Mouse (Mus musculus) brain, embryonic 14.5 days (tissue): ENCODE measurements around the gene Lgi4. TPM values are rescaled to one million over a fixed set of nuclear protein-coding genes. Genes with fewer than 3 reads are reported as not detected.

Source experiments
- DNase-seq: peaks from one replicate; pipeline ENCODE4 v3.0.0-alpha.2; 2011; ENCODE audit warnings: low read depth
- CTCF ChIP-seq: fragments of 200-500 bp; IDR thresholded peaks from 2 replicates; pipeline ENCODE4 v1.5.1; 2012; ENCODE audit warnings: inconsistent platforms, mild to moderate bottlenecking, moderate library complexity, borderline replicate concordance; ENCODE audit not compliant: insufficient read depth, insufficient read length; ENCODE audit errors: extremely low read depth
- POLR2A ChIP-seq: fragments of 200-500 bp; IDR thresholded peaks from 2 replicates; pipeline ENCODE4 v1.6.1; 2012; ENCODE audit warnings: mild to moderate bottlenecking, inconsistent platforms, borderline replicate concordance; ENCODE audit not compliant: poor library complexity, insufficient read depth, insufficient read length, severe bottlenecking; ENCODE audit errors: extremely low read depth
- polyA plus RNA-seq: library from polyadenylated mRNA; depleted of rRNA; stranded (reverse); fragments of >200 nt; gene quantifications from 2 replicates; pipeline ENCODE4 v1.2.3, GENCODE M21; 2012

Gene Lgi4
- polyA plus RNA-seq, 1 experiment = 0.79 TPM

DNA sequence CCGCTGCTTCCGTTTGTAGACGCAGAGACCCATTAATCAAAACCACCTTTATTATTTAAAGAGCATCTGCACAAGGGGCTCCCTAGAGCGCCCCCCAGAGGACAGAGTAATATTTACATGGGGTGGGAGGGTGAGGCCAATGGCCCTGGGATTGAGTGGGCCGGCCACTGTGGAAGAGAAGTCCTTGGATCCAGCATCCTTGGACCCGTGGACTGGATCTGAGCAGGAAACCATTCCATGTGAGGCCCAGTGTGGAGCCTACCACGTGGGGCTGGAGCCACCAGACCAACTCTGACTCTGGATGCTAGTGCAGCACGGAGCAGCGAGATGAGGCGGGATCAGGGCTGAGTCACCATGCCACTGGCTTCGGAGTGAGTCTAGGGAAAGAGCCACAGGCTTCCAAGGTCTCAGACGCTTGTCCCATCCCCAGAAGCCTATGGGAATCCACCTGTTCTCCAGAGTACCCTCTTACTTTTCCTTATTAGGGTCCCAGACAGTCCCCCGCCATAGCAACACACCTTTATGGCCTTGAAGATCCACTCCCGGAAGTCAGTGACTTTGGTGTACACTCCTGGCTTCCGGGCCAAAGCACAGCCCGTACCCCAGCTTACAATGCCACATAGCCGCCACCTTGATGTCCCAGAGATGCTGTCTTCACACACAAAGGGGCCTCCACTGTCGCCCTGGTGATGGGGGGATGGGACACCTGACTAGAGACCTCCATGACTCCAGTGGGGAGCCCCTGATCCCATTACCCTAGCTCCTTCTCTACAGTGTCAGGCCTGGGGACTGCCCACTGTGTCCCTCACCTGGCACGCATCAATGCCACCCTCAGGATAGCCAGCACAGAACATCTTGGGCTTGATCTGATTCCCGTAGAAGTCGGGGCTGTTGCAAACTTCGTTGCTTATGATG lies 39.8 kb downstream of the Lgi4 start:
- TF ChIP-seq CTCF (peak; percentile 10; the same call in 1 of the 2 replicates), POLR2A (no peak)
- no peak for DNase-seq

DNA sequence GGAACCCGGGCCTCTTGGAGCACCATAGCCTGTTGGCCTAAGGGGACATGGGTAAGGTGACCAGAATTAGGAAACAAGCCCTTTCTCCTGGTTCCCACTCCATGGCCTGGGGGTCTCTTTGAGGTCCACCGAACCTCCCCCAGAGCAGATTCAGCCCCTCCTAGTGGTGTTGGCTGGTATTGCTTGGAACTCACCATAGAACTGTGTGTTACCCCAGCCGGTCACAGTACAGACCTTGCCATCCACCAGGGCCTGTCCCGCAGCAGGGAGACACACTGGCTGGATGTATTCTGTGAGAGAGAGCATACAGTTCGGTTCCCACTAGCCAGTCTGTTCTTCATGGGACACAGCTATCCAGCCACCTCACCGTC lies 40.5 kb downstream of the Lgi4 start:
- no peak for DNase-seq
- TF ChIP-seq CTCF = peak; percentile 23; the same call in 1 of the 2 replicates
- no peak for TF ChIP-seq POLR2A

DNA sequence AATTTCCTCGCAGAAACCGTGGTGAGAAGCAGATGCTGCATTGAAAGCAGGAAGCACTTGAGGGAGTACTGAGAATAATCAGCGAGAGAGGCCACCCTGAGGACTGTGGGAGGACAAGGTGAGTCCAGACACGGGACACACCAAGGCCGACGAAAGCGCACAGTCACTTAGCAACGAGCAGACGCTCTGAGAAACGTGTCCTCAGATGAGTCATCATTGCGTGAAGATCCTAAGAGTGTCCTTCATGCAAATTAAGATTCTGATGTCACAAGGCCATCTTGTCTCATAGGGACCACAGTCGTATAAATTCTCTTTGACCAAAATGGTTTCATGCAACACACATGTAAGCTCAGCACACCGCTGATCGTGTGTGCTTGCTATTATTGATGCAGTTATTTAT lies 41.6 kb downstream of the Lgi4 start:
- TF ChIP-seq POLR2A = no peak
- TF ChIP-seq CTCF = no peak
- DNase-seq = no peak

DNA sequence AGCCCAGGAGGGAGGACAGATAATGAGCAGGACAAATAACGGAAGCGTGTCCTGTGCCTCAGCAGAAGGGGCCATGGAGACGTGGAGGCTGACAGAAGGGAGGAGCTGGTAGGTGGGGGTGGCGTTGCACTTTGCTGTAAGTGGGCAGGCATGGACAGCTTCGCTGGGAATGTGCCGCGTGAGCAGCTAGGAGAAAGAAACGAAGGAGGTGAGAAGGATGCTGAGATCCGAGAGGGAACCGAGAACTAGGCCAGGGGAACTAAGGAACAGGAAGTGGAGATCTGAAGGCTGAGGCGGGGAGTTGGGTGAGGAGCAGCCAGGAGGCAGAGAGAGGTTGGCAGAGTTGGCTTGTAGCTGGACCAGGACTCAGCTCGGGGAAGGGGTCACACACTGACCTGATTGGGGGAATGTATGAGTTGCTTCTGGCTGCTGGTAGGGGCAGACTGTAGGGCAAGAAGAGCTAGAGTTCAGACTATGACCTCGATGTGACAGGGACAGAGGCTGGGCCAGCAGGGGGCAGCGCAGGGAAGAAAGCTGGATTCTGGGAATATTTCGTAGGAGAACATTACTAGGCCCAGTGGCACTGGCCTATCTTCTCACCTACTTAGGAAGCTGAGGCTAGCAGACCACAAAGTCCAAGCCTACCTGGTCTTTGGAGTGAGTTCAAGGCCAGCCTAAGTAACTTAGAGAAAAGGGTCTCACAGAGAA lies 46.1 kb downstream of the Lgi4 start:
- no peak for DNase-seq
- TF ChIP-seq POLR2A (no peak), CTCF (peak; percentile 61)

DNA sequence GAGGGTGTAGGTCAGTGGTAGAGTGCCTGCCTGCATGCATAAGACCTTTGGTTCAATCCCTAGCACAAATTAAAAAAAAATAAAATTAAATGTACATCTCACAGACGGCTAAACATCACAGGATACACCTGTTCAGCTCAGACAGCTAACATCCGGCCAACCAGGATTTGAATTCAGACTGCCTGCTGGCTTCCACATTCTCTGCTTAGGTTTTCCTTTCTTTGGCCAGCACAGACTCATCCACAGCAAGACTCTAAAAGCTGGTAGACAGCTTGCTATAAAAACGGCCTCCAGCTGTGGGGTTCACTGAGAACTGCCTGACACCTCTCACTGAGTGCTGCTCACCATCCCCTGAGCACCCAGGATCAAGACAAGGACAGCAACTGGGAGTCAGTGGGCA lies 47.0 kb downstream of the Lgi4 start:
- TF ChIP-seq CTCF (no peak), POLR2A (no peak)
- no peak for DNase-seq

DNA sequence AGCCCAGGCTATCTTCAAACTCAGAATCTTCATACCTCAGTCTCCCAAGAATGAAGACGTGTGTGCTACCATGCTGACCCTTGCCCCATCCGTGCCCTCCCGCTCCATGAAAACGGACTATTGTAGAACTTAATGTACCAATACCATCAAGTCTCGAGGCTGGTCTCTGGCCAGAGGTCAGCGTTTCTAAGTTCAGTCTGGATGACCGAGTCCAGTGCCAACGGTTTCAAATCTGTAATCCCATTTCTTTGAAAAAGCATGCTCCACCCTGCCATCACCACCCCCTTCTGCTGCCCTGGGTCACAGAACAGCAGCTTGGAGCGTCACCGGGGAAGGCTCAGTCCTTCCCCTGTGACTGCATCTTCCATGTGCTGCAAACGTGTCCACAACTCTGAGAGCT lies 48.6 kb downstream of the Lgi4 start:
- TF ChIP-seq POLR2A = no peak
- no peak for TF ChIP-seq CTCF
- no peak for DNase-seq

DNA sequence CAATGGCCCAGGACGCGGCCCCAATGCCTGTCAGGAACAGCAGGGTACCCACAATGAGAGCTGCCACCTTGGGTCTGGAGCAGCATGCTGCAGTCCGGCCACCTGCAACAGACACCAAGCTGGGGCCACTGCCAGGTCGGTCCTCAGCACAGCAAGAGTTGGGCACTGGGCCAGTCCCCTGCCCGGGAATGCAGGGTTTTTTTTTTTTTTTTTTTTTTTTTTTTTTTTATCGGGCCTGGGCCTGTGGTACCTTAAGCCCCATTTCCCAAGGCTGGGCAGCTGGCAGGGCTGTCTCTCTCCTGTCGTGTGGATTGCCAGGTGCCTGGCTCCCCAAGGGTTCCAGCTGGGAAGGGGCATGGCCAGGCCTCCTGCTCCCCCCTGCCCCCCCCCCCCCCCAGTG lies 49.9 kb downstream of the Lgi4 start:
- no peak for DNase-seq
- no peak for TF ChIP-seq POLR2A
- no peak for TF ChIP-seq CTCF

DNA sequence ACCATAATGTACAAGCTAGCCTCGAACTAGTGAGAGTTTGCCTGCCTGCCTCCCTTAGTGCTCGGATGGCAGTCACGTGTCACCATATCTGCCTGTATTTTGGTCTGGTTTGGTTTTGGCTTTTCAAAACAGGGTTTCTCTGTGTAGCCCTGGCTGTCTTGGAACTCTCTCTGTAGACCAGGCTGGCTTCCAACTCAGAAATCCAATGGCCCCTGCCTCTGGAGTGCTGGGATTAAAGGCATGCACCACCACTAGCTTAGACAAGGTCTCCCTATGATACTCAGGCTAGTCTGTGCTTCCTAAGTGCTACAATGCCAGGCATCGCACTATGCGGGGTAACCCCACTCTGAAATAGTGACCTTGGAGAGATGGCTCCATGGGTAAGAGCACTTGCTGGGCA lies 50.7 kb downstream of the Lgi4 start:
- no peak for DNase-seq
- TF ChIP-seq CTCF (no peak), POLR2A (no peak)

DNA sequence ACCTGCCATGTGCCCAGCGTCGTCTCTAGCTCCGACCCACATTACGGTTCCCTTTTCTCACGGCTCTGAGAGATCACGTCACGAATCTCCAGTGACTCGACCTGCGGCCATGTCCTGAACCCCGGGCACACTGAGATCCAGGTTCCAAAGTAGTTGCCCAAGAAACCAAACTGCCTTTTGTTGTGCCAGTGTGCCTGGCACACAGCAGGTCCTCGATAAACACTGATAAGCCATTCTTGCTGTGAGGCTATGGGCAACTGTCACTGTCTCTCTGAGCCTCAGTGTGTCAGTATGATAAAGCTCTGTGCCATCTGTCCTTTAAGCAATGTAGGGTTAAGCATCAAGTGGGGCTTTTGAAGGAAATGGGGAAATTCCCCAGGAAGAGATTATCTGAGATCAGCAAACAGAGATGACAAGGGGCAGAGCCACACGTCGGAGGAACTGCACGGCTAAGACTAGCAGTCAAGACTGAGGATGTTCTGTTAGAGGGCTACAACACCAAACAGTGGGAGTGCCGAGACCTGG lies 51.8 kb downstream of the Lgi4 start:
- no peak for DNase-seq
- no peak for TF ChIP-seq CTCF
- no peak for TF ChIP-seq POLR2A

DNA sequence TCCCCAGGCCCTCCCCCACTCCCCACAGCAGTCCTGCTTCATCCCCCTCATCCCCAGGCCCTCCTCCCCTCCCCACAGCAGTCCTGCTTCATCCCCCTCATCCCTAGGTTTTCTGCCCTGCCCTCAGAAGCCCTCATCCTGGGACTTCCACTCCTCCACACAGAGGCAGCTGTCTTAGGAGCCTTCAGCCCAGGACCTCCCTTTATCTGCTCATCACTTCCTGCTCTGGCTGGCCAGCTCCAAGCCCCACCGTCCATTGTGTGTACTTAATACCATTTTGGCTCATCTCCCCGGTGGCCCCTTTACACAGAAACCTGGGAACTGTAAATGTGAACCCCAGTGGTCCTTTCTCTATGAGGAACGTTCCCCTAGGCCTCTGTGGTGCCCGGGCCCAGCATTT lies 52.9 kb downstream of the Lgi4 start:
- TF ChIP-seq CTCF = no peak
- no peak for TF ChIP-seq POLR2A
- DNase-seq = no peak

DNA sequence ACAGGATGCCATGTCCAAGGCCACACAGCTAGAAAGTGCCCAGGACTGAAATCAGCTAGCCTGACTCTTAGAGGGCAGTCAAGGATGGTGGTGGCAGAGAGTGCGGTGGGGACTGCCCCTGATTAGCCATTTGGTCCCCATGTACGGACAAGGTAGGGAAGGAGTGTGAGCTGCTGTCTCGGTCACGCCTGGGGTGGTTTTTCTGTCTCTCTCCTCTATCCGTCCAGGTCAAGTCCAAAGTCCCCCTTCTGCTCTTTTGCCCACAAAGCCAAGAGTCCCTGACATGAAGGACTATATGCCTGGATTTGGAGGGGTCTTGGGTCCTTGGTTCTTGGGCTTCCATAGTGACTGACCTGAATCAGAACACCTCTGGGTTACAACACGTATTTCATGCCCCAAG lies 54.7 kb downstream of the Lgi4 start:
- no peak for DNase-seq
- TF ChIP-seq CTCF (no peak), POLR2A (no peak)

DNA sequence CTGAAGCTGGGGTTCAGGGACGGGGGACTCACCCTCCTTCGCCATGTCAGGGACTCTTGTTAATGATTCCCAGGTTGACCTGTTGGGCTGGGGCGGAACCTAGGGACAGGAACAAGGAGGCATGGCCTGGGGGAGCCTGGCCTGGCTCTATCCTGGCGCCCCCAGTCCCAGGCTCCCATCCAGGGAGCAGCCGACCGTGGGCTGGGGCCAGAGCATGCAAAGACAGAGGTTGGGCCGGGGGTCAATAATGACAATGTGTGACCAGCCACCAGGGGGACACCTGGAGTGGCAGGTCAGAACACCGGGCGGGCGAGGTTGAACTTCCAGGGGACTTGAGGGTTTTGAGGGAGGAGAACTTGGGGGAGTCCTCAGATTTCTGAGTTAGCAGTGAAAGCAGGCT lies 55.5 kb downstream of the Lgi4 start:
- TF ChIP-seq POLR2A (no peak), CTCF (peak; percentile 6; the same call in 1 of the 2 replicates)
- no peak for DNase-seq

DNA sequence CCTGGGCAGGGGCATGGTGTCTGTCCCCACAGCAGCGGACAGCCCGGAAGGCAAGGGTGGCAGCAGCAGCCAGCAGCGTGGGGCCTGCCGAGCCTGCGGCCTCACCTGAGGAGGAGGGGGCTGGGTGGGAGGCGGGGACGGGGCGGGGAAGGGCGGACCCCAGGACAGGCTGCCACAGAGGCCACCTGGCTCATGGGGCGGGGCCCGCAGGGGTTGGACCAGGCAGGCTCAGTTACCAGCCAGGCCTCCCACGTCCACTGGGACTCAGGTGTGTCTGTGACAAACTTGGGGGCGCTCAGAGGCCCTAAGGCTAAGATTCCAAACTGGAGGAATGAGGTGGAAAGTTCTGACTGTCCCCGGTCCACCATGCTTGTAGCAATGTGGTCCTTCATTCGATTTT lies 56.0 kb downstream of the Lgi4 start, which contains the start of gene Hpn:
TSS of gene Hpn (minus strand) at position 109 of the 400 bp plus-strand sequence.
- DNase-seq = no peak
- TF ChIP-seq CTCF = no peak
- TF ChIP-seq POLR2A = no peak
